In the genomic region with DNA sequence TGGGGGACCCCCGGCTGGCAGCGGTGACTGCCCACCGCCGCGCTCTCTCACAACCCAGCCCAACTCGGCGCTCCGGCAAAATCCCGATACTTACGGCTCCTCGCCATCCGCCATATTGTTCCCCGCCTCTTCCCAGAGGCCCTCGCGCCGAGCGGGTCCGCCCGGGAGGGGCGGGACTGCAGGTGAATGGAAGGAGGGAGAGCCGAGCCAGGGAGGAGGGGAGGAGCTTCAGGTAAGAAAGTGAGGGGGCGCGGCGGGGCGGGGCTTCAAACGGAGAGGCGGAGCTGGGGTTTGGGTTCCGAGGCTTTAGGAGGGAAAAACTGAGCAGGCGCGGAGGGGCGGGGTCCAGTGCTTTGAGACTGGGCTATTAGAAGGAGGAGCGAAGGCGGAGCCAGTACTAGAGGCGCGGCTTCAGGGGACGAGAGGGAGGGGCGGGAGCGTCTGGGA, we compare ENCODE assay signal across 8 mouse cellular contexts. TPM values are rescaled to one million over a fixed set of nuclear protein-coding genes. Genes with fewer than 3 reads are reported as not detected.
DNase-seq lines count a peak whose midpoint lies in the region; ATAC-seq and TF ChIP-seq lines count a peak whose summit lies in the region.

Gene Uba3 (minus strand): TSS at position 209 of the 447 bp plus-strand sequence.

- no peaks in the 10 kb centered on the region for H3K27me3 ChIP-seq in embryonic facial prominence, embryonic 15.5 days
- no peaks in the 10 kb centered on the region for H3K27me3 ChIP-seq in limb, embryonic 14.5 days (ENCODE audit: control insufficient read depth, insufficient read depth, low read length)
- H3K27me3 ChIP-seq in midbrain, postnatal 0 days (ENCODE audit: insufficient read depth, low read length): no peaks in the 10 kb centered on the region

- H3K4me1 ChIP-seq in bone marrow, adult 2 months (ENCODE audit: control insufficient read depth, insufficient read depth, low read length): no peaks in the 10 kb centered on the region
- peaks cover 11% of the 10 kb centered on the region for H3K4me1 ChIP-seq in embryonic facial prominence, embryonic 15.5 days
- H3K4me1 ChIP-seq in limb, embryonic 14.5 days (ENCODE audit: control insufficient read depth, insufficient read depth, low read length): peaks cover 9% of the 10 kb centered on the region
- no peaks in the 10 kb centered on the region for H3K4me1 ChIP-seq in midbrain, postnatal 0 days (ENCODE audit: insufficient read depth, low read length)

- WGBS in bone marrow, adult 2 months: under 1% methylated on average over 38 of the region's 38 CpGs
- under 1% methylated on average over 37 of the region's 38 CpGs for WGBS in embryonic facial prominence, embryonic 15.5 days
- WGBS in limb, embryonic 14.5 days: 1% methylated on average over 36 of the region's 38 CpGs
- under 1% methylated on average over 36 of the region's 38 CpGs for WGBS in midbrain, postnatal 0 days

- peak within 1 kb of the TSS; percentile 96 for H3K9ac ChIP-seq in embryonic facial prominence, embryonic 15.5 days
- H3K9ac ChIP-seq in limb, embryonic 14.5 days (ENCODE audit: low read depth, low read length, severe bottlenecking): peak within 1 kb of the TSS; percentile 97
- H3K9ac ChIP-seq in midbrain, postnatal 0 days (replicated peaks; ENCODE audit: low read length, poor library complexity, severe bottlenecking): peak within 1 kb of the TSS; percentile 66

- no peaks in the 10 kb centered on the region for H3K9me3 ChIP-seq in embryonic facial prominence, embryonic 15.5 days (replicated peaks)
- H3K9me3 ChIP-seq in limb, embryonic 14.5 days (ENCODE audit: control insufficient read depth, low read length): no peaks in the 10 kb centered on the region
- H3K9me3 ChIP-seq in midbrain, postnatal 0 days (ENCODE audit: low read length): no peaks in the 10 kb centered on the region

- H3K4me2 ChIP-seq in embryonic facial prominence, embryonic 15.5 days (replicated peaks): peak within 1 kb of the TSS; percentile 59
- peak within 1 kb of the TSS; percentile 57 for H3K4me2 ChIP-seq in limb, embryonic 14.5 days (replicated peaks; ENCODE audit: low read depth, low read length, severe bottlenecking)
- H3K4me2 ChIP-seq in midbrain, postnatal 0 days (ENCODE audit: low read depth, low read length, poor library complexity, severe bottlenecking): peak within 1 kb of the TSS; percentile 67

- ATAC-seq in embryonic facial prominence, embryonic 15.5 days (ENCODE audit: insufficient number of reproducible peaks, low FRiP score, low TSS enrichment, low read depth): peak; percentile 98
- ATAC-seq in limb, embryonic 14.5 days (ENCODE audit: low FRiP score, low read depth): peak; percentile 98
- peak; percentile 99 for ATAC-seq in midbrain, postnatal 0 days (ENCODE audit: low FRiP score)

- peak; percentile 99 for DNase-seq in 416B (ENCODE audit: low read depth)
- peak; percentile 99 for DNase-seq in heart, adult 8-10 months (ENCODE audit: low spot score)
- peak; percentile 99 for DNase-seq in kidney, adult 9 months
- DNase-seq in limb, embryonic 14.5 days (ENCODE audit: low spot score): peak; percentile 99
- peak; percentile 99 for DNase-seq in midbrain, postnatal 0 days (ENCODE audit: low spot score)
- peak; percentile 99 for DNase-seq in spleen, postnatal 14 days (ENCODE audit: low spot score in 2 of 2)

- H3K4me3 ChIP-seq in bone marrow, adult 2 months (replicated peaks; ENCODE audit: control insufficient read depth, low read depth, low read length): peak within 1 kb of the TSS; percentile 73
- H3K4me3 ChIP-seq in embryonic facial prominence, embryonic 15.5 days (replicated peaks): peak within 1 kb of the TSS; percentile 80
- H3K4me3 ChIP-seq in limb, embryonic 14.5 days (replicated peaks; ENCODE audit: low read length): peak within 1 kb of the TSS; percentile 85
- H3K4me3 ChIP-seq in midbrain, postnatal 0 days (ENCODE audit: low read depth, low read length): peak within 1 kb of the TSS; percentile 56

- H3K27ac ChIP-seq in bone marrow, adult 2 months (ENCODE audit: control insufficient read depth, insufficient read depth, low read depth, low read length, poor library complexity): peak within 1 kb of the TSS; percentile 37; the same call in 1 of the 2 replicates
- H3K27ac ChIP-seq in embryonic facial prominence, embryonic 15.5 days (replicated peaks): peak within 1 kb of the TSS; percentile 89
- peak within 1 kb of the TSS; percentile 84 for H3K27ac ChIP-seq in limb, embryonic 14.5 days (replicated peaks; ENCODE audit: low read depth, low read length)
- H3K27ac ChIP-seq in midbrain, postnatal 0 days (ENCODE audit: low read depth, low read length): peak within 1 kb of the TSS; percentile 62

- peak; percentile 84; the same call in 1 of the 2 replicates for TF ChIP-seq POLR2A in bone marrow, adult 2 months (IDR thresholded peaks at IDR 0.05; ENCODE audit: borderline replicate concordance, control insufficient read depth, low read depth, low read length)
- TF ChIP-seq POLR2A in limb, embryonic 14.5 days (IDR thresholded peaks at IDR 0.05; ENCODE audit: borderline replicate concordance, extremely low read depth, insufficient read depth, insufficient read length): peak; percentile 92; the same call in 1 of the 2 replicates

- 0 out of 2 replicates have a peak, but pooled peaks cover 3% of the 10 kb centered on the region for H3K36me3 ChIP-seq in embryonic facial prominence, embryonic 15.5 days
- peaks cover 8% of the 10 kb centered on the region; the same call in 1 of the 2 replicates for H3K36me3 ChIP-seq in limb, embryonic 14.5 days (ENCODE audit: control insufficient read depth, insufficient read depth, low read length)
- 0 out of 2 replicates have a peak, but pooled peaks cover 2% of the 10 kb centered on the region for H3K36me3 ChIP-seq in midbrain, postnatal 0 days (ENCODE audit: insufficient read depth, low read length)

- TF ChIP-seq CTCF in bone marrow, adult 2 months (IDR thresholded peaks at IDR 0.05; ENCODE audit: control insufficient read depth, insufficient read depth, low read length): no peak
- TF ChIP-seq CTCF in midbrain, postnatal 0 days (IDR thresholded peaks at IDR 0.05): no peak

RNA-seq across cellular contexts. Expression of gene Uba3, which starts in this region (rescaled TPM):
- 7.5 and 18.5 TPM in 2 replicates for polyA plus RNA-seq in bone marrow, adult 2 months (2011; ENCODE audit: insufficient read depth, insufficient read length, low replicate concordance, missing spikeins)
- polyA plus RNA-seq in embryonic facial prominence, embryonic 15.5 days (2015; fragmentation: Nextera tagmentation; extraction: Ambion mirVana): 76.9 and 77.0 TPM in 2 replicates
- total RNA-seq in heart, adult 8-10 months (2022): 10 to 100 TPM; 50.7 to 59.2 (median 54.2) TPM
- polyA plus RNA-seq in limb, embryonic 14.5 days (2012; rRNA removed): 70.4 and 81.1 TPM in 2 replicates
- 76.2 and 77.6 TPM in 2 replicates for polyA plus RNA-seq in limb, embryonic 14.5 days (2014; fragmentation: Nextera tagmentation; extraction: Ambion mirVana)
- 54.5 and 68.1 TPM in 2 replicates for total RNA-seq in midbrain, postnatal 0 days (2014; rRNA removed)
- 63.9 and 68.1 TPM in 2 replicates for polyA plus RNA-seq in midbrain, postnatal 0 days (2015; fragmentation: Nextera tagmentation; extraction: Ambion mirVana)

Comparison
In these comparisons a context has a peak if more than half of its experiments do, and no peak if none do; other contexts are left out.
1. Peak in every context shown above with its lines: DNase-seq, ATAC-seq, H3K4me3 ChIP-seq and H3K27ac ChIP-seq.
2. H3K27ac ChIP-seq: peak in every context shown above with its lines; median percentile 89 in embryonic facial prominence, embryonic 15.5 days; 84 in limb, embryonic 14.5 days; 62 in midbrain, postnatal 0 days; 37 in bone marrow, adult 2 months.